Mouse (Mus musculus) hindbrain, postnatal 0 days (tissue): ENCODE results near the gene Ttc16. TPM values are rescaled to one million over a fixed set of nuclear protein-coding genes. Genes with fewer than 3 reads are reported as not detected.

ENCODE experiments used
- ATAC-seq: fragments of 200-750 bp; cut with Nextera tagmentation; 2 replicates; pipeline ENCODE4 v1.8.0; 2017; ENCODE audit warnings: mild to moderate bottlenecking, moderate TSS enrichment, moderate library complexity
- DNase-seq: peaks from one replicate; pipeline ENCODE4 v3.0.0-alpha.2; 2015; ENCODE audit warnings: low spot score
- H3K27ac ChIP-seq: fragments of 300-500 bp; sonication (generic); 2 replicates; pipeline ENCODE4 v1.5.1; 2014; ENCODE audit warnings: mild to moderate bottlenecking
- H3K27me3 ChIP-seq: fragments of 300-500 bp; sonication (generic); 2 replicates; pipeline ENCODE4 v1.6.1; 2014; ENCODE audit warnings: low read length, mixed read lengths; ENCODE audit not compliant: insufficient read depth
- H3K36me3 ChIP-seq: fragments of 300-500 bp; sonication (generic); 2 replicates; pipeline ENCODE4 v1.6.1; 2014; ENCODE audit warnings: low read length, mixed read lengths; ENCODE audit not compliant: insufficient read depth
- H3K4me1 ChIP-seq: fragments of 300-500 bp; sonication (generic); 2 replicates; pipeline ENCODE4 v1.6.1; 2014; ENCODE audit warnings: antibody characterized with exemption, low read length, mixed read lengths; ENCODE audit not compliant: insufficient read depth
- H3K4me2 ChIP-seq: fragments of 300-500 bp; sonication (generic); 2 replicates; pipeline ENCODE4 v1.6.1; 2014; ENCODE audit warnings: low read depth, mild to moderate bottlenecking, low read length, moderate library complexity, mixed read lengths
- H3K4me3 ChIP-seq: fragments of 300-500 bp; sonication (generic); 2 replicates; pipeline ENCODE4 v1.5.1; 2014; ENCODE audit warnings: low read length
- H3K9ac ChIP-seq: fragments of 300-500 bp; sonication (generic); replicated peaks from 2 replicates; pipeline ENCODE4 v1.6.1; 2014; ENCODE audit warnings: mild to moderate bottlenecking, low read length, moderate library complexity, mixed read lengths
- H3K9me3 ChIP-seq: fragments of 300-500 bp; sonication (generic); 2 replicates; pipeline ENCODE4 v1.6.1; 2016; ENCODE audit warnings: low read length, mixed read lengths
- CTCF ChIP-seq: IDR thresholded peaks from 2 replicates; pipeline ENCODE4 v1.5.1; 2016; ENCODE audit warnings: antibody characterized with exemption, control low read depth, low read depth
- WGBS: fragments of 180-500 bp; shearing (Covaris S2); extraction: QIAGEN DNeasy Blood & Tissue Kit; methylation state at CpG from one replicate; pipeline ENCODE4 v1.1.7; 2014; 5-methylcytosine and 5-hydroxymethylcytosine counted together
- polyA plus RNA-seq: library from polyadenylated mRNA; unstranded; fragments of >200 nt; fragmentation: Nextera tagmentation; extraction: Ambion mirVana; gene quantifications from 2 replicates; pipeline ENCODE4 v1.2.1, GENCODE M21; 2015
- total RNA-seq: library from RNA; depleted of rRNA; stranded (reverse); fragments of >200 nt; gene quantifications from 2 replicates; pipeline ENCODE4 v1.2.3, GENCODE M21; 2014

Gene Ttc16
- total and polyA plus RNA-seq, 2 experiments from 2014 or later: 0.58 to 0.78 TPM

DNA sequence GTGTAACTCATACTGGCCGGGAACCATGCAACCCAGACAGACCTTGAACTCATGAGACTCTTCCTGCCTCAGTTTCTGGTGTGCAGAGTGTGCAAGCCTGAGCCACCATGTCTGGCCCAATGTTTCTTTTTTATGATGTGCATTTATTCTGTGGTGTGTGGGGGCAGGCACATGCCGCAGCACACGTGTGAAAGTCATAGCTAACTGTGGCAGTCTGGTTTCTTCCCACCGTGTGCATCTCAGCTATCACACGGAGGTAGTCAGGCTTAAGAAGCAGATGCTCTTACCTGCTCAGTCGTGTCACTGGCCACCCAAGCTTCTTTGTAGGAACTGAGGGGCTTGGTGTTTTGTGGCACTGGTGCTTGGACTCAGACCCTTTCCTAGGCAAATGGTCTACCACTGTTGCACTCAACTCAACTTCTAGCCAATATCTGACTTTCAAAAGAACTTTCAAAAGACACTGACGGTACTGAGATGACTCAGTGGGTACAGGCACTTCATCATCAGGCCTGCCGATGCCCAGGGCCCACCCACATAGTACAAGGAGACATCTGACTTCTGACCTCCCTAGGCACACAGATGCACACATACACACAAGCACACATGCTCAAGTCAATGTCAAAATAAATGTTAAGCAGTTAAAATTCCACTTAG lies 2.7 kb downstream of the Ttc16 start:
- ATAC-seq: no peak
- no peak overlapping the region for H3K9ac ChIP-seq
- TF ChIP-seq CTCF: no peak
- no peaks in the 10 kb centered on the region for H3K9me3 ChIP-seq
- peaks cover 11% of the 10 kb centered on the region; the same call in 1 of the 2 replicates for H3K4me1 ChIP-seq
- 84% methylated on average over 8 of the region's 8 CpGs for WGBS
- no peaks in the 10 kb centered on the region for H3K36me3 ChIP-seq
- H3K27ac ChIP-seq: no peak overlapping the region
- no peak overlapping the region for H3K4me3 ChIP-seq
- no peak for DNase-seq
- H3K4me2 ChIP-seq: no peak overlapping the region
- H3K27me3 ChIP-seq: no peaks in the 10 kb centered on the region

DNA sequence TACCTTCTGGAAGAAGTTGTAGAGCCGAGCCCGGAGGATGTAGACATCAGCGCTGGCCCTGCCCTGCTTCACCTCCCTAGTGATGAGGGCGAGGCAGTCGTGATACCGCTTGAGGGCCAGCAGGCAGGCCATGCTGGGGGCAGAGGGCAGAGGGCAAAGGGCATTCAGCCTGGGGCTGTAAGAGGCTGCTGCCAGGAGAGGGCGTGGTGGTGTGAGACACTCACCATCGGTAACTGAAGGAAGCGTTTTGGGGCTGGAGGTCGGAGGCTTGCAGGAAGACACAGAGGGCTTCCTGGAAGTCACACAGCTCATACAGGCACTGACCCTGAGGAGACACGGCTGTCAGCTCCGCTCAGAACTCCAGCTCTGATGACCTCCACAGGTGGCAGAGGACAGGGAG lies 3.5 kb downstream of the Ttc16 start:
- Histone ChIP-seq H3K9ac (no peak overlapping the region), H3K27ac (no peak overlapping the region), H3K27me3 (no peaks in the 10 kb centered on the region), H3K4me1 (peaks cover 11% of the 10 kb centered on the region; the same call in 1 of the 2 replicates), H3K36me3 (no peaks in the 10 kb centered on the region), H3K4me3 (no peak overlapping the region), H3K4me2 (no peak overlapping the region), H3K9me3 (no peaks in the 10 kb centered on the region)
- ATAC-seq: no peak
- TF ChIP-seq CTCF: no peak
- DNase-seq: no peak
- WGBS: 31% methylated on average over 12 of the region's 12 CpGs

DNA sequence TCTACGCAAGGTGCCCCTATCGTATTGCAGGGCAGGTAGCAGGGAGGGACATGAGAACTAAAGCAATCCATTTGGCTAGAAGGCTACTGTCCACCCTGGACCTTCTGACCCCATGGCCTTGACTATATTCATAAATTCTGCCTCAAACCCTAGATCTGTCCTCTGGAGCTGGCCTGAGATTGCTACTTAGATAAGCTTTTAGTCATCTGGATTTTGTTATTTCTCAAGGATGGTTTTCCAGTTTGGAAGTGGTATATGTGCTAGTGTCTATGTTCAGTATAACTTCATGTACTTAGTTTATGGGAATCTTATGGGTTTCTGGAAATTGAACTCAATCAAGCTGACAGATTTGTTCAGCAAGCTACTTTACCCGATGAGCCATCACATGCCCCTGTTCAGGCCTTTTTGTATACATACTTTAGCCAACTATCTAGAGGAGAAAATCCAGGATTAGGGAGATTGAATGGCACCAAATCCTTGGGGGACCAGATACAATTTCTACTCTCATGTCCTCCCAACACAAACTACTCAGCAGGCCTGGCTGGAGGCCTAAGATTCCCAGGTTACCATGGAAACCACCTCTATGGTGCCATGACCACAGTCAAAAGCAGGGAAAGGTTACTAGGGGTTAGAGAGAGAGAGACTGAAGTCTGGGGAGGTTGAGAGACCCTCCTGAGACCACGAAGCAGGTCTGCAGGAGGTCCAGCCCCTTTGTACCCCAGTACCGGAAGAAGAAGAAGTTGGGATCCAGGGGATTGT lies 5.9 kb downstream of the Ttc16 start:
- no peak for TF ChIP-seq CTCF
- DNase-seq: peak; percentile 61
- 63% methylated on average over 5 of the region's 5 CpGs for WGBS
- H3K36me3 ChIP-seq: no peaks in the 10 kb centered on the region
- H3K4me1 ChIP-seq: no peaks in the 10 kb centered on the region; the same call in 1 of the 2 replicates
- no peak overlapping the region for H3K9ac ChIP-seq
- no peak overlapping the region for H3K4me2 ChIP-seq
- peak overlapping the region; percentile 20; the same call in 1 of the 2 replicates for H3K27ac ChIP-seq
- no peak for ATAC-seq
- no peaks in the 10 kb centered on the region for H3K9me3 ChIP-seq
- H3K4me3 ChIP-seq: no peak overlapping the region
- H3K27me3 ChIP-seq: no peaks in the 10 kb centered on the region

DNA sequence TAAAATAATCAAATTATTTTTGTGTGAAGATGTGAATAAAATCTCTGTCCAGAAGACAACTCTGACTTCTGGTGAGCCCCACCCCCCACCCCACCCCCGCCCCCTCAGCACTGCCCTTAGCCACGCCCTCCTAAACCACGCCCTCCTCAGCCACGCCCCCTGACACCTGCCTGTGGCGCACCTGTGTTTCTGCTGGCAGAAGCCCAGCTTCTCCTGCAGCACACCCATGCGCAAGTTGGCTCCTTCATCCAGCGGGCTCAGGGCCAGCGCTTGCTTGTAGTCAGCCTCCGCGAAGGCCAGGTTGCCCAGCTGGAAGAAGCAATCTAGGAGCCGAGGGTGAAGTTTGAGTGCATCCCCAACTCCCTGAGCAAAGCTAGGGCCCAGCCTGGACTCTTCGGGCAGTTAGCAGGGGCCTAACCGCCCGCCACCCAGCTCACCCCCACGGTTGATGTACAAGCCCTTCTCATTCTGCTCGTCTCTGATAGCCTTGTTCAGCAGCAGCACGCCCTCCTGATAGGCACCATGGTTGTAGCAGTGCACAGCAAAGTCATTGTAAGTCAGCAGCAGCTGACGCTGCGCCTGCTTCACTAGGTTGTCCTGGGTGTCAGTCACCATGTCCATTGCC lies 6.7 kb downstream of the Ttc16 start:
- no peaks in the 10 kb centered on the region for H3K9me3 ChIP-seq
- H3K4me2 ChIP-seq: no peak overlapping the region
- DNase-seq (no peak), ATAC-seq (no peak)
- no peak overlapping the region for H3K9ac ChIP-seq
- TF ChIP-seq CTCF: no peak
- no peaks in the 10 kb centered on the region for H3K36me3 ChIP-seq
- peak overlapping the region; percentile 20; the same call in 1 of the 2 replicates for H3K27ac ChIP-seq
- H3K4me1 ChIP-seq: no peaks in the 10 kb centered on the region; the same call in 1 of the 2 replicates
- WGBS: 55% methylated on average over 19 of the region's 19 CpGs
- H3K27me3 ChIP-seq: no peaks in the 10 kb centered on the region
- no peak overlapping the region for H3K4me3 ChIP-seq

DNA sequence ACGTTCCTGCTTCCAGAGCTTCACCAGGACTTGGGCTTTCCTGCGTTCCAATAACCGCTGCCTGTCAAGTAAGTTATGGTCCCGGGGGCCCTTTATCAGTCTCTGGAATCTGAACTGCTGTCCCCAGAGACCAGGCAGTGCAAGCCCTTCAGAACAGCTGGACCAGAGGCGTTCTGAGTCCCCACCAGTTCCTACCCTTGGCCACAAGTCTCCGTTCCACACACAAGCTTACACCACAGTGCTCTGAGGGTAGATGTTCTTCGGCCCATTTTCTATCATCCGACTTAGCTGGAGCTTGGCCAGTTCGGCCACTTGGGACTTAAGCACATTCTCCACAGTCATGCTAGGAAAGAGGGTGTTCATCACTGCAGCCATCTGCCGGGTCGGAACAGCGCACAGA lies 8.2 kb downstream of the Ttc16 start:
- DNase-seq (no peak), ATAC-seq (no peak)
- no peak overlapping the region for H3K4me2 ChIP-seq
- H3K4me1 ChIP-seq: no peaks in the 10 kb centered on the region; the same call in 1 of the 2 replicates
- no peak for TF ChIP-seq CTCF
- no peak overlapping the region for H3K9ac ChIP-seq
- H3K27me3 ChIP-seq: no peaks in the 10 kb centered on the region
- H3K36me3 ChIP-seq: peaks cover 9% of the 10 kb centered on the region; the same call in 1 of the 2 replicates
- no peaks in the 10 kb centered on the region for H3K9me3 ChIP-seq
- 66% methylated on average over 12 of the region's 12 CpGs for WGBS
- no peak overlapping the region for H3K4me3 ChIP-seq
- H3K27ac ChIP-seq: no peak overlapping the region

DNA sequence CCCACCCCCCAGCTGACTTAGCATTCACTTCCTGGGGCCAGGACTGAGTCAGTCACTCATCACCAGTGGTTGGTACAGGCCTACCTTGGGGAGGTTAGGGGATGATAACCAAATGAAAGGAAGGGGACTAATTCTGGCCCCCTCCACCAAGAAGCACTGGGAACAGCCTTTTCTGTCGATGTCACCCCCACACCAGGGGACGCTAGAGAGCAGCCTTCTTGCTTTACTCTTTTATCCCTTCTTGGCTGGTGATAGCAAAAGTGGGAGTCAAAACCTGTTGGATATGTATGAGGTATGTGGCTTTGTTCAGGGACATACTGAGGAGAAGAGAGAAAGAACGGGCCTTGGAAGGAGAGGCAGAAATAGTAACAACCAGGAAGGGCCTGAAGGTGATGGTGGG lies 12.1 kb downstream of the Ttc16 start:
- peak; percentile 38 for TF ChIP-seq CTCF
- ATAC-seq (no peak), DNase-seq (no peak)
- no peak overlapping the region for H3K27ac ChIP-seq
- no peak overlapping the region for H3K9ac ChIP-seq
- H3K9me3 ChIP-seq: no peaks in the 10 kb centered on the region
- no peaks in the 10 kb centered on the region for H3K4me1 ChIP-seq
- H3K4me3 ChIP-seq: no peak overlapping the region
- 75% methylated on average over 3 of the region's 3 CpGs for WGBS
- no peaks in the 10 kb centered on the region for H3K27me3 ChIP-seq
- H3K36me3 ChIP-seq: peaks cover 26% of the 10 kb centered on the region; the same call in 1 of the 2 replicates
- no peak overlapping the region for H3K4me2 ChIP-seq
